Mouse (Mus musculus): ENCODE measurements around the gene Scyl1. TPM values are rescaled to one million over a fixed set of nuclear protein-coding genes. Genes with fewer than 3 reads are reported as not detected.

Gene Scyl1
- total RNA-seq, 2 experiments from 2014 or later: 71.2 to 78.6 TPM

DNA sequence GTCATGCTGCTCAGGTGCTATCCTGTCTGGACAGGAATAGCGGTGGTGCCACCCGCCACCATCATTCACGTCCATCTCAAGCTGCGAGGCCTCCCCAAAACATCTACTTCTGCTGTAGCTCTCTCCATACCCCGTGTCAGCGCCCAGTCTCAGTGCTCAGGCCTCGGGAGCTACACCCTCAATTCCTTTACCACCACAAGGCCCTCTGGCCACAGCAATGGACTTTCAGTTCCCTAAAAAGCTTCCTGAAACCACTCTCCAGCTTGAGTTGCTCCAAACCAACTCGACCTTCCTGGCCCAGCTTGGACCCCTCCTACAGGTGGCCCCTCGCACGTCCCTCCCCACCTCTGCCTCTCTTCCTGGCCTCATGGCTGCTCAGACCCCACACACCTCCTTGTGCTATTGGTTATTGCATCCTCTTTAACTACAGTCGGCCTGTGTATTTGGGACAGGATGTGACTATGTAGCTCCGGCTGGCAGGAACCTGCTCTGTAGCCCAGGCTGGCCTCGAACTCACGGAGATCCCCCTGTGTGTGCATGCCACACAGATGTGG lies 59.2 kb downstream of the Scyl1 start:
- Histone ChIP-seq H3K4me3 (peak overlapping the region; percentile 62; the same call in 1 of the 2 replicates), H3K27ac (peak overlapping the region; percentile 84)
- no peak for TF ChIP-seq CTCF (IDR thresholded peaks at IDR 0.05)
- intact Hi-C loops (cut with DNase I): loop anchor here (1.0 kb wide), 2 partner anchors 15 to 68 kb away; no protein-coding TSS in a partner anchor
- DNase-seq: no peak

- peak; percentile 82 for DNase-seq
- intact Hi-C loops (cut with DNase I): loop anchor here (1.0 kb wide), 2 partner anchors 16 to 69 kb away; no protein-coding TSS in a partner anchor
- TF ChIP-seq CTCF (IDR thresholded peaks at IDR 0.05): peak; percentile 92
- Histone ChIP-seq H3K27ac (peak overlapping the region; percentile 84), H3K4me3 (peak overlapping the region; percentile 62; the same call in 1 of the 2 replicates)
These were observed 60.0 kb downstream of the Scyl1 start for GRCm38 (mm10) chr19:5711218-5711617.

- DNase-seq: no peak
- Histone ChIP-seq H3K4me3 (peak overlapping the region; percentile 23; the same call in 1 of the 2 replicates), H3K27ac (peak overlapping the region; percentile 84)
- intact Hi-C loops (cut with DNase I): no loop called here
- no peak for TF ChIP-seq CTCF (IDR thresholded peaks at IDR 0.05)
These were observed 60.6 kb downstream of the Scyl1 start for GRCm38 (mm10) chr19:5710581-5710980.

- H3K27ac ChIP-seq: peak overlapping the region; percentile 84
- peak overlapping the region; percentile 23; the same call in 1 of the 2 replicates for H3K4me3 ChIP-seq
- no peak for TF ChIP-seq CTCF (IDR thresholded peaks at IDR 0.05)
- DNase-seq: peak; percentile 72
- intact Hi-C loops (cut with DNase I): no loop called here
These were observed 61.2 kb downstream of the Scyl1 start for GRCm38 (mm10) chr19:5710068-5710467.

Other genes with a start within 250 kb of the Scyl1 start
- gene Ovol1, start 210.8 kb downstream of the Scyl1 start, total RNA-seq (2021): not detected
- 1 to 10 TPM; 2.0 to 2.3 TPM for gene Ap5b1, start 203.4 kb downstream of the Scyl1 start, total RNA-seq (2021)
- 10 to 100 TPM; 42.4 to 53.6 TPM for gene Rnaseh2c, start 169.5 kb downstream of the Scyl1 start, total RNA-seq (2021)
- gene Kat5, start 161.2 kb downstream of the Scyl1 start, total RNA-seq (2021): 10 to 100 TPM; 20.9 to 23.7 TPM
- gene Rela, start 133.9 kb downstream of the Scyl1 start, total RNA-seq (2021): 10 to 100 TPM; 14.6 to 14.7 TPM
- 10 to 100 TPM in 1 of 2 experiments, 1 to 10 TPM in 1; 10.0 to 11.0 TPM for gene Sipa1, start 107.7 kb downstream of the Scyl1 start, total RNA-seq (2021)
- 10 to 100 TPM in 1 of 2 experiments, 1 to 10 TPM in 1; 8.7 to 11.8 TPM for gene Map3k11, start 82.7 kb downstream of the Scyl1 start, total RNA-seq (2021)
- gene Pcnx3, start 82.5 kb downstream of the Scyl1 start, total RNA-seq (2021): 10 to 100 TPM; 12.6 to 14.0 TPM
- gene Kcnk7, start 67.1 kb downstream of the Scyl1 start, total RNA-seq (2021): not detected
- gene Ehbp1l1, start 45.1 kb downstream of the Scyl1 start, total RNA-seq (2021): 100 to 1,000 TPM; 218 to 220 TPM
- 10 to 100 TPM; 22.2 to 22.6 TPM for gene Fam89b, start 41.8 kb downstream of the Scyl1 start, total RNA-seq (2021)
- gene Ltbp3, start 30.5 kb downstream of the Scyl1 start, total RNA-seq (2021): 10 to 100 TPM; 32.4 to 44.6 TPM
- gene Frmd8, start 103.9 kb upstream of the Scyl1 start, total RNA-seq (2021): 1 to 10 TPM; 3.4 to 4.0 TPM
- gene Slc25a45, start 106.4 kb upstream of the Scyl1 start, total RNA-seq (2021): under 1 TPM; 0.79 to 0.84 TPM
- under 1 TPM; 0.10 to 0.20 TPM for gene Tigd3, start 122.7 kb upstream of the Scyl1 start, total RNA-seq (2021)
- gene Dpf2, start 141.6 kb upstream of the Scyl1 start, total RNA-seq (2021): 10 to 100 TPM; 87.8 to 88.4 TPM
- gene Cdc42ep2, start 153.4 kb upstream of the Scyl1 start, total RNA-seq (2021): 10 to 100 TPM in 1 of 2 experiments, 1 to 10 TPM in 1; 8.2 to 14.3 TPM
- gene Pola2, start 192.8 kb upstream of the Scyl1 start, total RNA-seq (2021): 1 to 10 TPM; 8.9 to 9.2 TPM
- not detected for gene Slc22a20, start 214.7 kb upstream of the Scyl1 start, total RNA-seq (2021)
- 10 to 100 TPM; 87.0 to 93.7 TPM for gene Capn1, start 244.5 kb upstream of the Scyl1 start, total RNA-seq (2021)